Mouse (Mus musculus): ENCODE measurements around the gene Ppp2r5d. TPM values are rescaled to one million over a fixed set of nuclear protein-coding genes. Genes with fewer than 3 reads are reported as not detected.

The Ppp2r5d gene
- polyA plus RNA-seq, 1 experiment from 2014 or later, result 122 TPM

- DNase-seq (ENCODE audit: low spot score) (no peak), ATAC-seq (ENCODE audit: insufficient number of reproducible peaks, low FRiP score, low TSS enrichment, low read depth) (no peak)
- Histone ChIP-seq H3K9me3 (ENCODE audit: control insufficient read depth, low read length) (no peaks in the 10 kb centered on the region; the same call in 1 of the 2 replicates), H3K27me3 (ENCODE audit: control insufficient read depth, insufficient read depth, low read length) (no peaks in the 10 kb centered on the region), H3K27ac (replicated peaks; ENCODE audit: low read depth, low read length) (no peak overlapping the region), H3K4me3 (ENCODE audit: low read depth, low read length) (no peak overlapping the region), H3K36me3 (ENCODE audit: control insufficient read depth, insufficient read depth, low read length) (peaks cover 2% of the 10 kb centered on the region; the same call in 1 of the 2 replicates), H3K4me1 (ENCODE audit: control insufficient read depth, insufficient read depth, low read length) (no peaks in the 10 kb centered on the region), H3K9ac (ENCODE audit: low read length) (no peak overlapping the region), H3K4me2 (ENCODE audit: low read depth, severe bottlenecking) (no peak overlapping the region)
- 75% methylated on average over 2 of the region's 2 CpGs for WGBS
Observed at GRCm38 (mm10) chr17:46745506-46745905, 40.6 kb upstream of the Ppp2r5d start.

GRCm38 (mm10) chr17:46742986-46743385 is 38.1 kb upstream of the Ppp2r5d start:
- H3K4me2 ChIP-seq (ENCODE audit: low read depth, severe bottlenecking), result no peak overlapping the region
- H3K36me3 ChIP-seq (ENCODE audit: control insufficient read depth, insufficient read depth, low read length), result peaks cover 2% of the 10 kb centered on the region; the same call in 1 of the 2 replicates
- no peak overlapping the region for H3K4me3 ChIP-seq (ENCODE audit: low read depth, low read length)
- ATAC-seq (ENCODE audit: insufficient number of reproducible peaks, low FRiP score, low TSS enrichment, low read depth) (no peak), DNase-seq (ENCODE audit: low spot score) (no peak)
- H3K9ac ChIP-seq (ENCODE audit: low read length), result no peak overlapping the region
- 88% methylated on average over 9 of the region's 9 CpGs for WGBS
- H3K9me3 ChIP-seq (ENCODE audit: control insufficient read depth, low read length), result no peaks in the 10 kb centered on the region
- H3K27ac ChIP-seq (replicated peaks; ENCODE audit: low read depth, low read length), result no peak overlapping the region
- H3K4me1 ChIP-seq (ENCODE audit: control insufficient read depth, insufficient read depth, low read length), result no peaks in the 10 kb centered on the region
- no peaks in the 10 kb centered on the region for H3K27me3 ChIP-seq (ENCODE audit: control insufficient read depth, insufficient read depth, low read length)

- ATAC-seq (ENCODE audit: insufficient number of reproducible peaks, low FRiP score, low TSS enrichment, low read depth) (no peak), DNase-seq (ENCODE audit: low spot score) (no peak)
- no peaks in the 10 kb centered on the region for H3K27me3 ChIP-seq (ENCODE audit: control insufficient read depth, insufficient read depth, low read length)
- no peaks in the 10 kb centered on the region for H3K9me3 ChIP-seq (ENCODE audit: control insufficient read depth, low read length)
- no peak overlapping the region for H3K9ac ChIP-seq (ENCODE audit: low read length)
- 93% methylated on average over 6 of the region's 6 CpGs for WGBS
- peaks cover 2% of the 10 kb centered on the region; the same call in 1 of the 2 replicates for H3K36me3 ChIP-seq (ENCODE audit: control insufficient read depth, insufficient read depth, low read length)
- no peak overlapping the region for H3K4me3 ChIP-seq (ENCODE audit: low read depth, low read length)
- no peak overlapping the region for H3K27ac ChIP-seq (replicated peaks; ENCODE audit: low read depth, low read length)
- no peaks in the 10 kb centered on the region for H3K4me1 ChIP-seq (ENCODE audit: control insufficient read depth, insufficient read depth, low read length)
- no peak overlapping the region for H3K4me2 ChIP-seq (ENCODE audit: low read depth, severe bottlenecking)
Observed at GRCm38 (mm10) chr17:46741305-46741704, 36.4 kb upstream of the Ppp2r5d start.

GRCm38 (mm10) chr17:46736160-46736559 is 31.2 kb upstream of the Ppp2r5d start:
- H3K27me3 ChIP-seq (ENCODE audit: control insufficient read depth, insufficient read depth, low read length), result no peaks in the 10 kb centered on the region
- no peak overlapping the region for H3K27ac ChIP-seq (replicated peaks; ENCODE audit: low read depth, low read length)
- DNase-seq (ENCODE audit: low spot score) (peak; percentile 40), ATAC-seq (ENCODE audit: insufficient number of reproducible peaks, low FRiP score, low TSS enrichment, low read depth) (no peak)
- H3K9ac ChIP-seq (ENCODE audit: low read length), result no peak overlapping the region
- H3K4me1 ChIP-seq (ENCODE audit: control insufficient read depth, insufficient read depth, low read length), result no peaks in the 10 kb centered on the region
- H3K4me3 ChIP-seq (ENCODE audit: low read depth, low read length), result no peak overlapping the region
- H3K9me3 ChIP-seq (ENCODE audit: control insufficient read depth, low read length), result no peaks in the 10 kb centered on the region
- no peak overlapping the region for H3K4me2 ChIP-seq (ENCODE audit: low read depth, severe bottlenecking)
- WGBS, result 54% methylated on average over 9 of the region's 10 CpGs
- no peaks in the 10 kb centered on the region for H3K36me3 ChIP-seq (ENCODE audit: control insufficient read depth, insufficient read depth, low read length)

GRCm38 (mm10) chr17:46735287-46735686 is 30.4 kb upstream of the Ppp2r5d start:
- no peak for DNase-seq (ENCODE audit: low spot score)
- Histone ChIP-seq H3K9ac (ENCODE audit: low read length) (no peak overlapping the region), H3K27ac (replicated peaks; ENCODE audit: low read depth, low read length) (no peak overlapping the region), H3K27me3 (ENCODE audit: control insufficient read depth, insufficient read depth, low read length) (no peaks in the 10 kb centered on the region), H3K4me2 (ENCODE audit: low read depth, severe bottlenecking) (no peak overlapping the region), H3K4me3 (ENCODE audit: low read depth, low read length) (no peak overlapping the region), H3K36me3 (ENCODE audit: control insufficient read depth, insufficient read depth, low read length) (no peaks in the 10 kb centered on the region), H3K9me3 (ENCODE audit: control insufficient read depth, low read length) (no peaks in the 10 kb centered on the region), H3K4me1 (ENCODE audit: control insufficient read depth, insufficient read depth, low read length) (no peaks in the 10 kb centered on the region)
- no peak for ATAC-seq (ENCODE audit: insufficient number of reproducible peaks, low FRiP score, low TSS enrichment, low read depth)
- WGBS, result 93% methylated on average over 7 of the region's 7 CpGs

- H3K4me2 ChIP-seq (ENCODE audit: low read depth, severe bottlenecking), result no peak overlapping the region
- peaks cover 5% of the 10 kb centered on the region for H3K27me3 ChIP-seq (ENCODE audit: control insufficient read depth, insufficient read depth, low read length)
- no peak overlapping the region for H3K27ac ChIP-seq (replicated peaks; ENCODE audit: low read depth, low read length)
- H3K9ac ChIP-seq (ENCODE audit: low read length), result no peak overlapping the region
- no peaks in the 10 kb centered on the region for H3K4me1 ChIP-seq (ENCODE audit: control insufficient read depth, insufficient read depth, low read length)
- WGBS, result 87% methylated on average over 3 of the region's 3 CpGs
- H3K9me3 ChIP-seq (ENCODE audit: control insufficient read depth, low read length), result no peaks in the 10 kb centered on the region
- no peak overlapping the region for H3K4me3 ChIP-seq (ENCODE audit: low read depth, low read length)
- H3K36me3 ChIP-seq (ENCODE audit: control insufficient read depth, insufficient read depth, low read length), result no peaks in the 10 kb centered on the region
- DNase-seq (ENCODE audit: low spot score) (no peak), ATAC-seq (ENCODE audit: insufficient number of reproducible peaks, low FRiP score, low TSS enrichment, low read depth) (no peak)
Observed at GRCm38 (mm10) chr17:46734055-46734454, 29.1 kb upstream of the Ppp2r5d start.

GRCm38 (mm10) chr17:46728904-46729318 is 24.0 kb upstream of the Ppp2r5d start, which contains the start of gene Gnmt:
Gene Gnmt (minus strand): TSS chr17:46729168.
- H3K36me3 ChIP-seq (ENCODE audit: control insufficient read depth, insufficient read depth, low read length), result 0 out of 2 replicates have a peak, but pooled peaks cover 2% of the 10 kb centered on the region
- H3K27me3 ChIP-seq (ENCODE audit: control insufficient read depth, insufficient read depth, low read length), result peaks cover 12% of the 10 kb centered on the region
- no peak within 1 kb of the TSS for H3K4me3 ChIP-seq (ENCODE audit: low read depth, low read length)
- DNase-seq (ENCODE audit: low spot score), result no peak
- 17% methylated on average over 24 of the region's 24 CpGs for WGBS
- no peak within 1 kb of the TSS; the same call in 1 of the 2 replicates for H3K9ac ChIP-seq (ENCODE audit: low read length)
- H3K27ac ChIP-seq (replicated peaks; ENCODE audit: low read depth, low read length), result no peak within 1 kb of the TSS
- ATAC-seq (ENCODE audit: insufficient number of reproducible peaks, low FRiP score, low TSS enrichment, low read depth), result no peak
- no peaks in the 10 kb centered on the region for H3K9me3 ChIP-seq (ENCODE audit: control insufficient read depth, low read length)
- peak within 1 kb of the TSS; percentile 31 for H3K4me2 ChIP-seq (ENCODE audit: low read depth, severe bottlenecking)
- H3K4me1 ChIP-seq (ENCODE audit: control insufficient read depth, insufficient read depth, low read length), result 0 out of 2 replicates have a peak, but pooled peaks cover 6% of the 10 kb centered on the region

- Histone ChIP-seq H3K27me3 (ENCODE audit: control insufficient read depth, insufficient read depth, low read length) (peaks cover 12% of the 10 kb centered on the region), H3K4me2 (ENCODE audit: low read depth, severe bottlenecking) (peak overlapping the region; percentile 31; the same call in 1 of the 2 replicates), H3K27ac (replicated peaks; ENCODE audit: low read depth, low read length) (no peak overlapping the region), H3K9me3 (ENCODE audit: control insufficient read depth, low read length) (no peaks in the 10 kb centered on the region), H3K9ac (ENCODE audit: low read length) (no peak overlapping the region), H3K4me1 (ENCODE audit: control insufficient read depth, insufficient read depth, low read length) (0 out of 2 replicates have a peak, but pooled peaks cover 6% of the 10 kb centered on the region), H3K4me3 (ENCODE audit: low read depth, low read length) (no peak overlapping the region), H3K36me3 (ENCODE audit: control insufficient read depth, insufficient read depth, low read length) (peaks cover 2% of the 10 kb centered on the region; the same call in 1 of the 2 replicates)
- ATAC-seq (ENCODE audit: insufficient number of reproducible peaks, low FRiP score, low TSS enrichment, low read depth) (no peak), DNase-seq (ENCODE audit: low spot score) (no peak)
- 45% methylated on average over 11 of the region's 11 CpGs for WGBS
Observed at GRCm38 (mm10) chr17:46728496-46728895, 23.6 kb upstream of the Ppp2r5d start.

GRCm38 (mm10) chr17:46728021-46728420 is 23.1 kb upstream of the Ppp2r5d start:
- no peak for ATAC-seq (ENCODE audit: insufficient number of reproducible peaks, low FRiP score, low TSS enrichment, low read depth)
- H3K9me3 ChIP-seq (ENCODE audit: control insufficient read depth, low read length), result no peaks in the 10 kb centered on the region
- H3K4me2 ChIP-seq (ENCODE audit: low read depth, severe bottlenecking), result no peak overlapping the region
- H3K36me3 ChIP-seq (ENCODE audit: control insufficient read depth, insufficient read depth, low read length), result peaks cover 2% of the 10 kb centered on the region; the same call in 1 of the 2 replicates
- no peak overlapping the region for H3K9ac ChIP-seq (ENCODE audit: low read length)
- no peak overlapping the region for H3K4me3 ChIP-seq (ENCODE audit: low read depth, low read length)
- H3K27ac ChIP-seq (replicated peaks; ENCODE audit: low read depth, low read length), result no peak overlapping the region
- H3K27me3 ChIP-seq (ENCODE audit: control insufficient read depth, insufficient read depth, low read length), result peaks cover 12% of the 10 kb centered on the region
- 39% methylated on average over 6 of the region's 6 CpGs for WGBS
- 0 out of 2 replicates have a peak, but pooled peaks cover 6% of the 10 kb centered on the region for H3K4me1 ChIP-seq (ENCODE audit: control insufficient read depth, insufficient read depth, low read length)
- DNase-seq (ENCODE audit: low spot score), result peak; percentile 60

Data from limb, embryonic 11.5 days (tissue).